Mouse (Mus musculus): Measurements from ENCODE around the gene Stox1.
A peak's percentile ranks its signal among the peaks of the same experiment; 100 is the strongest.

The Stox1 gene

DNA sequence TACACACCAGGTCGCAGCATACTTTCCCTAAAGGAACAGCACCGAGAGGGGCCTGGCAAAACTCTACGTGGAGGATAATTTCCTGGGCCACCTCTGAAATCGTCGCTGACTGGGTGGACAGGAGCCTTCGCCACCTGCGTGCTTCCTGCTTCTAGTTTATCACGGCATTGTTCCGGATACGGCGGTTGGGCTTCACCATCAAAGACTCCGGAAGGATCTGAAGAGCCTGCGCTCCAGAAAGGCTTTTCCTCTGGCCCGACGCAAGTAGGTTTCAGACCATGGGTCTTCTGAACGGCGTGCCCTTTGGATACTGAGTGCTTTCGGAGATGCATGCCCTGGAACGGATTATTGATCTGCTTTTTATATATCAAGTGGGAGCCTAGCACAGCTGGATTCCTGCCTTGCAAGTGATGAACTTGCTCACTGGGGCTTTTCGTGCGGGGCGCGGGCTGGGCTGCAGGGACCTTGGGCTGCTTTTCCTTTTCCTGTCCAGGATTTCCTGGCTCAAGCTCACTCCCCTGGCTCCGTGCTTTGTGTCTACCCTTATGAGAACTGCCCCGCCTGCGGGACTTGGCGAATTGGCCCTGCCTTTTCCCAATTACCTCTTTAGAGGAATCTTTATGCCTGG is 60.9 kb downstream of the Stox1 start:
- peak; percentile 63 for DNase-seq

DNA sequence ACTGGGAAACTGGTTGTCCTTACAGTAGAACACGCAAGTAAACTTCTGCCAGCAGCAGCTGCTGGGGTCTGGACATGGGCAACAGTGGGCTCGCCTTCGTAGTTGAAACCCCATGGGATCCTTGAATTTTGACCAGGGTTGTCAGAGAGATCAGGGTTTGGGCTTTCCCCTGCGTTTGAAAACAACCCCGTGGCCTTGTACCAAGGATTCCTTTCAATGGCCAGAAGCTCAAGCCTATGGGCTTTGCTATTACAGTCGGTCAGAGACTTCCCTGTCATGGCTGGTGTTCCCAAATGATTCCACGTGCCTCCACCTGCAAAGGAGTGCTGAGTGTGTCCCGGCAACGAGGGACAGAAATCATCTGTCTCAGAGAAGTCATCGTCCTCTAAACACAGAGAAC is 61.8 kb downstream of the Stox1 start:
- DNase-seq: no peak

DNA sequence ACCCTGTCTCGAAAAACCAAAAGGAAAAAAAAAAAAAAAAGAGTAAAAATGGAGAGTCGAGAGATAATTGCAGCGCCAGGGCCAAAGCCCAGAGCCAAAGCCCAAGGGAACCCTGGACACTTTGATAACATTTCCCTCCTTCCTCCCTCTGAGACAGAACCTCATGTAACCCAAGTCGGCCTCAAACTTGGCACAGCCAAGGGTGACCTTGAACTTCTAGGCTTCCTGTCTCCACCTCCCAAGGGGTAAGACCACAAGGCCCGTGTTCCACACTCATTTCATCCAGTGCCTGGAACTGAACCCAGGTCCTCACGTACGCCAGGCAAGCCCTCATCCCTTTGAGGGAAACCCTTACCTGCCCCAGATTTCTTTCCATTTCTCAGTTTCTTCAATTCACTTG is 69.2 kb downstream of the Stox1 start:
- no peak for DNase-seq

DNA sequence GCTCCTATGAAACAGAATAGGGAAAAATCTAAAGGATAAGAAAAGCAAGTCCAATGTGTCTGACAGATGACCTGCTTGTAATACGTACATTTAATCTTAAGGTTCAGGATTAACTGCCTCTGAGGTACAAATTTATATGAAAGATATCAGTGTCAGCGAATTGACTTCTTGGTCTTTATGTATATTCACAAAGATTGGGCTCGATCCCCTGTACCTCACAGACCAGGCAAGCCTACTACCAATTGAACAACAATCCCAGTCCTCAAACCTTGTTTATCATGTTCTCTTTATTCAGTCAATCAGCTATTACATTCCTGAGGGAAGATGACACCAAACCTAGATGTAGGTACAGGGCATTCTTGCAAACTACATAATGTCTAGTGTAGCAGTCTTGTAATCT is 74.0 kb downstream of the Stox1 start:
- no peak for DNase-seq

DNA sequence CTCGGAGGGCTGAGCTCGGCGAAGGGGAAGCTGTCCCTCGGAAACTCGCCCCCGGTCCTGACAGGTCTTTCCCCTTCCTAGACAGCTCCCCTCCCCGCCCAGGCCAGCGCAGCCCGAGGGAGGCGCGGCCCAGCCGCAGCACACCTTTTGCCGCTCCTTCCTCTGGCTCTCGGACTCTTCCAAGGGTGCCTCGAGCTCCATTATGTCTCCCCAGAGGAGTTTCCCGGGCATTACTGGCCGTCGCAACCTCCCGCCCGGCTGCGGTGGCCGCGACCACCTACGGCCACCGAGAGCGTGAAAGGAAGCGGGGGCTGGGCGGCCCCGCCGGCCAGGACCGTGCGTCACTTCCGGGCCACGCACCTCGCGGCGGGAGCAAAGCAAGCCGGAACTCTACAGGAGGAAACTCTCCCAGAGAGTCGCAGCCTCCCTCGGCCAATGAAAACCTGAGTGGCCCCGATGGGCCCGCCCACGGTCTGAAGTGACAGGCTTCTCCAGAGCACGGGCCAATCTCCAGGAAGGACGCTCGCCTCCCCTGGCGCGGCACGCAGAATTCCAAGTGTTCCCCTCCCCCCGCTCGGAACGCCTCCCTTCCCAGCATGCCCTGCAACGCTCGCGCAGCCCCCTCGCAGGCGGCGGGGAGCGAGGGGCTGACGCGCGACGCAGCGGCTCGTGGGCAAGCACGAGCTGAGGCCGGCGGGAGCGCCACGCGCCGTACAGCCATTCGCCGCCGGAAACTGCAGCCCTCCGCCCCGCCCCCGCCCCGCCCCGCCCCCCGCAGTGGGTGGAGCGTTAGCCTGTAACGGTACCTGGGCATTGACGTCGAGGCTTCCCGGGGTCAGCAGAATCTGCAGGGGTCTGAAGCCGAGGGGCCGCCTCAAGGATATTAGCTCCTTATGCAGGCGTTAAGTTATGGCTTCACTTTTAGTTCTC is 74.8 kb downstream of the Stox1 start, which contains the start of gene Ddx50:
Gene Ddx50, minus strand, starts transcription at position 338 of the 930 bp plus-strand sequence.
- DNase-seq: peak; percentile 97

DNA sequence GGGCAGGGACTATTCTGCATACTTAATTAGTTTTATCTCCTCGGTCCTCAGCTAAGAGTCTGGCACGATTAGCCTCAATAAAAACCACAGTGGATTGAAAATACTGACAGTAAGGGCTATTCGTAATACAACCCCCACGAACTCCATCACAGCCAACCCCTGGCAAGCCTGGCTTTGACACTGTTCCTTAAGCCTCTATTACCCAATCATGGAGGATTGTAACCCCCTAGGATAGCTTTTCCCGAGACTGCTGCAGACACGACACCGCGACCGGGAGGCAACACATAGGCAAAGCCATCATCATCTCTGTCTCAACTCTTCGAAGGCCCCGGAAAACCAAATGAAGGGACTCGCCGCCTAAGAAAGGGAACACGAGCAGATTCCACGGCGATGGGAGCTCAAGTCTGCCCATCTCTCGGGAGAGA is 75.6 kb downstream of the Stox1 start:
- DNase-seq: no peak
